Mouse (Mus musculus) olfactory bulb, adult 2 months (tissue): ENCODE measurements around the gene Stx8.

Source experiments
- CTCF ChIP-seq: fragments of 200-500 bp; IDR thresholded peaks from 2 replicates; pipeline ENCODE4 v1.5.1; 2012; ENCODE audit warnings: low read depth, mild to moderate bottlenecking, low read length, moderate library complexity; ENCODE audit not compliant: insufficient read depth
- POLR2A ChIP-seq: fragments of 200-500 bp; IDR thresholded peaks from 2 replicates; pipeline ENCODE4 v1.6.1; 2012; ENCODE audit warnings: mild to moderate bottlenecking, low read depth, low read length, moderate library complexity; ENCODE audit not compliant: insufficient read depth

GRCm38 (mm10) chr11:67953604-67954003 is 12.4 kb upstream of the Stx8 start:
- TF ChIP-seq CTCF = no peak
- TF ChIP-seq POLR2A = no peak
